Mouse (Mus musculus) thymus, adult 2 months (tissue): ENCODE data around the gene Cavin1. TPM values are rescaled to one million over a fixed set of nuclear protein-coding genes. Genes with fewer than 3 reads are reported as not detected.

Experiments
- DNase-seq: peaks from one replicate; pipeline ENCODE4 v3.0.0; 2021
- H3K27ac ChIP-seq: fragments of 200-500 bp; 2 replicates; pipeline ENCODE4 v1.5.1; 2012; ENCODE audit warnings: low read length, control low read depth; ENCODE audit not compliant: control insufficient read depth, insufficient read depth
- H3K27me3 ChIP-seq: fragments of 200-500 bp; 2 replicates; pipeline ENCODE4 v1.6.1; 2012; ENCODE audit warnings: mild to moderate bottlenecking, low read length, moderate library complexity, mixed read lengths; ENCODE audit not compliant: control insufficient read depth, insufficient read depth
- H3K36me3 ChIP-seq: fragments of 200-500 bp; 2 replicates; pipeline ENCODE4 v1.6.1; 2012; ENCODE audit warnings: mild to moderate bottlenecking, low read length, moderate library complexity; ENCODE audit not compliant: control insufficient read depth, insufficient read depth
- H3K4me1 ChIP-seq: fragments of 200-500 bp; replicated peaks from 2 replicates; pipeline ENCODE4 v1.6.1; 2012; ENCODE audit warnings: low read length; ENCODE audit not compliant: control insufficient read depth, insufficient read depth
- H3K4me3 ChIP-seq: fragments of 200-500 bp; 2 replicates; pipeline ENCODE4 v1.5.1; 2012; ENCODE audit warnings: mild to moderate bottlenecking, low read length, control low read depth, moderate library complexity; ENCODE audit not compliant: control insufficient read depth, insufficient read depth
- CTCF ChIP-seq: fragments of 200-500 bp; IDR thresholded peaks from 2 replicates; pipeline ENCODE4 v1.5.1; 2012; ENCODE audit warnings: mild to moderate bottlenecking, control low read depth, low read length, moderate library complexity, borderline replicate concordance; ENCODE audit not compliant: control insufficient read depth, poor library complexity, insufficient read depth; ENCODE audit errors: extremely low read depth
- POLR2A ChIP-seq: fragments of 200-500 bp; IDR thresholded peaks from 2 replicates; pipeline ENCODE4 v1.6.1; 2012; ENCODE audit warnings: mild to moderate bottlenecking, low read length, control low read depth, moderate library complexity; ENCODE audit not compliant: control insufficient read depth, poor library complexity, insufficient read depth; ENCODE audit errors: extremely low read depth
- WGBS: fragments of 180-500 bp; shearing (Covaris S2); methylation state at CpG from one replicate; pipeline ENCODE4 v1.1.7; 2018; 5-methylcytosine and 5-hydroxymethylcytosine counted together
- polyA plus RNA-seq: library from polyadenylated mRNA; depleted of rRNA; stranded (reverse); fragments of >200 nt; gene quantifications from 2 replicates; pipeline ENCODE4 v1.2.3, GENCODE M21; 2012

Gene Cavin1
- polyA plus RNA-seq, 1 experiment, result 22.4 TPM

- DNase-seq, result no peak
- no peak overlapping the region for H3K27ac ChIP-seq
- no peak overlapping the region for H3K4me3 ChIP-seq
- H3K4me1 ChIP-seq, result peaks cover 5% of the 10 kb centered on the region; the same call in 1 of the 2 replicates
- TF ChIP-seq CTCF (no peak), POLR2A (no peak)
- WGBS, result 90% methylated on average over 4 of the region's 4 CpGs
- no peaks in the 10 kb centered on the region for H3K27me3 ChIP-seq
- H3K36me3 ChIP-seq, result peaks cover 9% of the 10 kb centered on the region; the same call in 1 of the 2 replicates
These were observed 49.6 kb downstream of the Cavin1 start for GRCm38 (mm10) chr11:100920887-100921624.

- Histone ChIP-seq H3K27me3 (no peaks in the 10 kb centered on the region), H3K4me3 (no peak overlapping the region), H3K36me3 (peaks cover 9% of the 10 kb centered on the region; the same call in 1 of the 2 replicates), H3K27ac (no peak overlapping the region), H3K4me1 (0 out of 2 replicates have a peak, but pooled peaks cover 2% of the 10 kb centered on the region)
- WGBS, result 89% methylated on average over 5 of the region's 5 CpGs
- DNase-seq, result no peak
- TF ChIP-seq POLR2A (no peak), CTCF (no peak)
These were observed 52.7 kb downstream of the Cavin1 start for GRCm38 (mm10) chr11:100918007-100918406.

- Histone ChIP-seq H3K27ac (no peak overlapping the region), H3K4me1 (0 out of 2 replicates have a peak, but pooled peaks cover 2% of the 10 kb centered on the region), H3K36me3 (peaks cover 9% of the 10 kb centered on the region; the same call in 1 of the 2 replicates), H3K27me3 (no peaks in the 10 kb centered on the region), H3K4me3 (no peak overlapping the region)
- 99% methylated on average over 4 of the region's 4 CpGs for WGBS
- TF ChIP-seq CTCF (no peak), POLR2A (no peak)
- no peak for DNase-seq
These were observed 54.2 kb downstream of the Cavin1 start for GRCm38 (mm10) chr11:100916432-100916971.

GRCm38 (mm10) chr11:100915063-100915462 lies 55.6 kb downstream of the Cavin1 start:
- no peak for DNase-seq
- H3K27me3 ChIP-seq, result no peaks in the 10 kb centered on the region
- no peak overlapping the region for H3K27ac ChIP-seq
- H3K36me3 ChIP-seq, result peaks cover 9% of the 10 kb centered on the region; the same call in 1 of the 2 replicates
- no peak for TF ChIP-seq POLR2A
- TF ChIP-seq CTCF, result no peak
- no peak overlapping the region for H3K4me3 ChIP-seq
- H3K4me1 ChIP-seq, result 0 out of 2 replicates have a peak, but pooled peaks cover 2% of the 10 kb centered on the region
- 97% methylated on average over 3 of the region's 3 CpGs for WGBS

GRCm38 (mm10) chr11:100914415-100914814 lies 56.3 kb downstream of the Cavin1 start:
- peaks cover 12% of the 10 kb centered on the region; the same call in 1 of the 2 replicates for H3K36me3 ChIP-seq
- DNase-seq, result no peak
- no peak overlapping the region for H3K27ac ChIP-seq
- TF ChIP-seq POLR2A, result no peak
- TF ChIP-seq CTCF, result no peak
- no peaks in the 10 kb centered on the region for H3K27me3 ChIP-seq
- 91% methylated on average over 5 of the region's 5 CpGs for WGBS
- H3K4me1 ChIP-seq, result 0 out of 2 replicates have a peak, but pooled peaks cover 2% of the 10 kb centered on the region
- no peak overlapping the region for H3K4me3 ChIP-seq

DNA sequence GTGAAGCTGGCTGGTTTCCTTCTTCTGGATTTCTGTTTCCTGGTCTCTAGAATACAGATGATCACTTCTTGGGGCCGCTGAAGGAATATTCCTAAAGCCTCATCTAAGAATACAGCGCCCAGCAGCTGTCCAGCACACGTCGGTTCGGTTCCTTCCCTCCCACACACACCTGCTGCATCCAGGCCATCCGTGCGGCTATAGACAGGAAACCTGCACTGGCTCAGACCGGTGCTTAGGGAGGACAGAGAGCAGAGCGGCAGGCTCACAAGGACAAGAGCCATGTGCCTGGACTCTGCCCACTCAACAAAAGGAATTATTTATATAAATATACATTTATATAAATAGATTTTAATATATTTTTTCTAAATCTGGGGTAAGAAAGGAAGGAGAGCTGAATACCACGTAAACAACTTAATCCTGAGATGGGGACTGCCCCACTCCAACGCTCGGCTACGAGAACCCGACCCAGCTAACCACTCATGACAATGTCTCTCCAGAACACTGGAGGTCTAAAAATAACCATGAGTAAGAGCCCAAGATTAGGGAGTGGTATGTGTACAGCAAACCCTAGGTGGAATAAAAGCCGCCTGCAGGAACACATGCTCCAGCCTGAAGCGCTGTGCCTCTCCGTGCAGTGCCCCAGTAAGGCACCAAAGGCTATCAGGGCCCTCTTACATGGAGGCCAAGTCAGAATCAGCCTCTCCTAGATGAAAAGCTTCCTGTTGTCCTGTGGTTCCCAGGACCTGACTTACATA lies 58.1 kb downstream of the Cavin1 start:
- no peak for DNase-seq
- Histone ChIP-seq H3K4me3 (no peak overlapping the region), H3K36me3 (peaks cover 19% of the 10 kb centered on the region), H3K27me3 (no peaks in the 10 kb centered on the region), H3K27ac (no peak overlapping the region), H3K4me1 (0 out of 2 replicates have a peak, but pooled peaks cover 2% of the 10 kb centered on the region)
- no peak for TF ChIP-seq POLR2A
- 94% methylated on average over 17 of the region's 17 CpGs for WGBS
